Mouse (Mus musculus): ENCODE results near the gene Cacna1d. TPM values are rescaled to one million over a fixed set of nuclear protein-coding genes. Genes with fewer than 3 reads are reported as not detected.

Cacna1d gene
- total and polyA plus RNA-seq, 3 experiments: 0.04 to 0.30 (median 0.22) TPM

- peaks cover 7% of the 10 kb centered on the region for H3K27me3 ChIP-seq (ENCODE audit: insufficient read depth, low read length)
- ATAC-seq (ENCODE audit: extremely low read depth, insufficient number of reproducible peaks, low FRiP score, poor library complexity, severe bottlenecking) (no peak), DNase-seq (ENCODE audit: low spot score) (no peak)
- no peak overlapping the region for H3K4me3 ChIP-seq (ENCODE audit: low read depth, low read length)
- TF ChIP-seq TAL1 (conservative IDR thresholded peaks at IDR 0.05; ENCODE audit: low read depth, low read length) (no peak), GATA1 (IDR thresholded peaks at IDR 0.05; ENCODE audit: borderline replicate concordance, low read length) (no peak), CTCF (IDR thresholded peaks at IDR 0.05; ENCODE audit: low read depth, low read length) (no peak), GATA2 (IDR thresholded peaks at IDR 0.05; ENCODE audit: borderline replicate concordance, low read depth, low read length) (no peak), POLR2AphosphoS5 (IDR thresholded peaks at IDR 0.05; ENCODE audit: insufficient replicate concordance, low read depth, low read length) (no peak)
- H3K36me3 ChIP-seq (replicated peaks): no peaks in the 10 kb centered on the region
- no peaks in the 10 kb centered on the region for H3K9me3 ChIP-seq (replicated peaks)
- H3K4me1 ChIP-seq (ENCODE audit: insufficient read depth, low read depth, low read length): no peaks in the 10 kb centered on the region
Observed at GRCm38 (mm10) chr14:30291389-30292134, 199.7 kb downstream of the Cacna1d start.

GRCm38 (mm10) chr14:30284446-30284845 lies 206.8 kb downstream of the Cacna1d start:
- DNase-seq (ENCODE audit: low spot score) (no peak), ATAC-seq (ENCODE audit: extremely low read depth, insufficient number of reproducible peaks, low FRiP score, poor library complexity, severe bottlenecking) (no peak)
- no peaks in the 10 kb centered on the region for H3K36me3 ChIP-seq (replicated peaks)
- TF ChIP-seq TAL1 (conservative IDR thresholded peaks at IDR 0.05; ENCODE audit: low read depth, low read length) (no peak), GATA2 (IDR thresholded peaks at IDR 0.05; ENCODE audit: borderline replicate concordance, low read depth, low read length) (no peak), GATA1 (IDR thresholded peaks at IDR 0.05; ENCODE audit: borderline replicate concordance, low read length) (no peak), POLR2AphosphoS5 (IDR thresholded peaks at IDR 0.05; ENCODE audit: insufficient replicate concordance, low read depth, low read length) (no peak), CTCF (IDR thresholded peaks at IDR 0.05; ENCODE audit: low read depth, low read length) (no peak)
- H3K9me3 ChIP-seq (replicated peaks): no peaks in the 10 kb centered on the region
- H3K27me3 ChIP-seq (ENCODE audit: insufficient read depth, low read length): no peaks in the 10 kb centered on the region; the same call in 1 of the 2 replicates
- H3K4me3 ChIP-seq (ENCODE audit: low read depth, low read length): no peak overlapping the region
- no peaks in the 10 kb centered on the region for H3K4me1 ChIP-seq (ENCODE audit: insufficient read depth, low read depth, low read length)

- no peaks in the 10 kb centered on the region for H3K27me3 ChIP-seq (ENCODE audit: insufficient read depth, low read length)
- no peak for ATAC-seq (ENCODE audit: extremely low read depth, insufficient number of reproducible peaks, low FRiP score, poor library complexity, severe bottlenecking)
- no peaks in the 10 kb centered on the region for H3K9me3 ChIP-seq (replicated peaks)
- H3K36me3 ChIP-seq (replicated peaks): no peaks in the 10 kb centered on the region
- no peak for TF ChIP-seq TAL1 (conservative IDR thresholded peaks at IDR 0.05; ENCODE audit: low read depth, low read length)
- no peak for TF ChIP-seq POLR2AphosphoS5 (IDR thresholded peaks at IDR 0.05; ENCODE audit: insufficient replicate concordance, low read depth, low read length)
- TF ChIP-seq GATA1 (IDR thresholded peaks at IDR 0.05; ENCODE audit: borderline replicate concordance, low read length): no peak
- no peak for TF ChIP-seq GATA2 (IDR thresholded peaks at IDR 0.05; ENCODE audit: borderline replicate concordance, low read depth, low read length)
- TF ChIP-seq CTCF (IDR thresholded peaks at IDR 0.05; ENCODE audit: low read depth, low read length): no peak
- H3K4me1 ChIP-seq (ENCODE audit: insufficient read depth, low read depth, low read length): no peaks in the 10 kb centered on the region
- DNase-seq (ENCODE audit: low spot score): no peak
- no peak overlapping the region for H3K4me3 ChIP-seq (ENCODE audit: low read depth, low read length)
Observed at GRCm38 (mm10) chr14:30284022-30284421, 207.2 kb downstream of the Cacna1d start.

- DNase-seq (ENCODE audit: low spot score) (no peak), ATAC-seq (ENCODE audit: extremely low read depth, insufficient number of reproducible peaks, low FRiP score, poor library complexity, severe bottlenecking) (no peak)
- Histone ChIP-seq H3K4me1 (ENCODE audit: insufficient read depth, low read depth, low read length) (no peaks in the 10 kb centered on the region), H3K4me3 (ENCODE audit: low read depth, low read length) (no peak overlapping the region), H3K27me3 (ENCODE audit: insufficient read depth, low read length) (peaks cover 9% of the 10 kb centered on the region), H3K36me3 (replicated peaks) (no peaks in the 10 kb centered on the region), H3K9me3 (replicated peaks) (no peaks in the 10 kb centered on the region)
- TF ChIP-seq GATA1 (IDR thresholded peaks at IDR 0.05; ENCODE audit: borderline replicate concordance, low read length): no peak
- TF ChIP-seq POLR2AphosphoS5 (IDR thresholded peaks at IDR 0.05; ENCODE audit: insufficient replicate concordance, low read depth, low read length): no peak
- TF ChIP-seq GATA2 (IDR thresholded peaks at IDR 0.05; ENCODE audit: borderline replicate concordance, low read depth, low read length): no peak
- TF ChIP-seq TAL1 (conservative IDR thresholded peaks at IDR 0.05; ENCODE audit: low read depth, low read length): no peak
- TF ChIP-seq CTCF (IDR thresholded peaks at IDR 0.05; ENCODE audit: low read depth, low read length): no peak
Observed at GRCm38 (mm10) chr14:30275572-30275971, 215.7 kb downstream of the Cacna1d start.

GRCm38 (mm10) chr14:30272976-30273375 lies 218.3 kb downstream of the Cacna1d start:
- H3K27me3 ChIP-seq (ENCODE audit: insufficient read depth, low read length): peaks cover 13% of the 10 kb centered on the region
- no peaks in the 10 kb centered on the region for H3K4me1 ChIP-seq (ENCODE audit: insufficient read depth, low read depth, low read length)
- no peaks in the 10 kb centered on the region for H3K36me3 ChIP-seq (replicated peaks)
- H3K4me3 ChIP-seq (ENCODE audit: low read depth, low read length): no peak overlapping the region
- TF ChIP-seq CTCF (IDR thresholded peaks at IDR 0.05; ENCODE audit: low read depth, low read length): no peak
- TF ChIP-seq GATA1 (IDR thresholded peaks at IDR 0.05; ENCODE audit: borderline replicate concordance, low read length): no peak
- TF ChIP-seq GATA2 (IDR thresholded peaks at IDR 0.05; ENCODE audit: borderline replicate concordance, low read depth, low read length): no peak
- no peak for TF ChIP-seq TAL1 (conservative IDR thresholded peaks at IDR 0.05; ENCODE audit: low read depth, low read length)
- no peak for TF ChIP-seq POLR2AphosphoS5 (IDR thresholded peaks at IDR 0.05; ENCODE audit: insufficient replicate concordance, low read depth, low read length)
- H3K9me3 ChIP-seq (replicated peaks): no peaks in the 10 kb centered on the region
- DNase-seq (ENCODE audit: low spot score) (no peak), ATAC-seq (ENCODE audit: extremely low read depth, insufficient number of reproducible peaks, low FRiP score, poor library complexity, severe bottlenecking) (no peak)

GRCm38 (mm10) chr14:30272523-30272922 lies 218.7 kb downstream of the Cacna1d start:
- H3K9me3 ChIP-seq (replicated peaks): no peaks in the 10 kb centered on the region
- DNase-seq (ENCODE audit: low spot score): no peak
- peaks cover 13% of the 10 kb centered on the region for H3K27me3 ChIP-seq (ENCODE audit: insufficient read depth, low read length)
- no peaks in the 10 kb centered on the region for H3K36me3 ChIP-seq (replicated peaks)
- no peak for ATAC-seq (ENCODE audit: extremely low read depth, insufficient number of reproducible peaks, low FRiP score, poor library complexity, severe bottlenecking)
- H3K4me1 ChIP-seq (ENCODE audit: insufficient read depth, low read depth, low read length): no peaks in the 10 kb centered on the region
- TF ChIP-seq TAL1 (conservative IDR thresholded peaks at IDR 0.05; ENCODE audit: low read depth, low read length): no peak
- TF ChIP-seq POLR2AphosphoS5 (IDR thresholded peaks at IDR 0.05; ENCODE audit: insufficient replicate concordance, low read depth, low read length): no peak
- no peak for TF ChIP-seq GATA2 (IDR thresholded peaks at IDR 0.05; ENCODE audit: borderline replicate concordance, low read depth, low read length)
- no peak for TF ChIP-seq GATA1 (IDR thresholded peaks at IDR 0.05; ENCODE audit: borderline replicate concordance, low read length)
- no peak for TF ChIP-seq CTCF (IDR thresholded peaks at IDR 0.05; ENCODE audit: low read depth, low read length)
- H3K4me3 ChIP-seq (ENCODE audit: low read depth, low read length): no peak overlapping the region

All from G1E (cell line).